Mouse (Mus musculus) liver, adult 2 months (tissue): ENCODE results near the gene Gpx5.

Experiments
- CTCF ChIP-seq: fragments of 200-500 bp; IDR thresholded peaks from 2 replicates; pipeline ENCODE4 v1.5.1; 2011; ENCODE audit warnings: low read depth, low read length, control low read depth
- POLR2A ChIP-seq: fragments of 200-500 bp; IDR thresholded peaks from 2 replicates; pipeline ENCODE4 v1.6.1; 2011; ENCODE audit warnings: low read length, control low read depth; ENCODE audit not compliant: insufficient read depth; ENCODE audit errors: extremely low read depth

DNA sequence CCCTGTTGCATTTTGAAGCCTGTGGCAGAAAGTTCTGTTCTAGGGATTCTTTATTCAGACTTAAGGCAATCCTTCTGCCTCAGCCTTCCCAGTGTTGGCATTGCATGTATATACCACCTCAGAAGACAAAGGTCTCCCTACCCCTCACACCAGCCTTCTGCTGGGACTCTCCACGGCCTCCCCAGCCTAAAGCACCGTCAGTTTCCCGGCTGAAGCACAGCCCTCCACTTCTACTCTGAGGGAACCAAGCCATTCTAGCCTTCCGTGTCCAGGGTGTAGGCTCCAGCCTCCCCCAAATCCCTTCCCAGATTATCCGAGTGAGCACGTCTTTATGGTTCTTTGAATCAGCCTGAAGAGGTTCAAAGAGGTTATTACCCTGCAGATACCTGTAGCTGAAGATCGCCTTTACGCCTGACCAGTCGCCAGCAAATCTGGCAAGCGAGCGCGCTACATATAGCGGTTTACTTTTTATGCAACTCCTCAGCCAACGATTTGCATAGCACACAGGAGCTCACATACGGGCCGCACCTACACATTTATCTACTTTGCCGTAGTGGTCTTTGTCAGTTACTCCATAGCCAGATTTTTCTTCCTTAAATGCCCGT lies 29.5 kb upstream of the Gpx5 start:
- TF ChIP-seq CTCF (no peak), POLR2A (no peak)
